Mouse (Mus musculus): ENCODE measurements around the gene Nectin1. TPM values are rescaled to one million over a fixed set of nuclear protein-coding genes. Genes with fewer than 3 reads are reported as not detected.
A peak's percentile ranks its signal among the peaks of the same experiment; 100 is the strongest.

The Nectin1 gene
- polyA plus RNA-seq, 1 experiment from 2014 or later: 11.1 TPM

GRCm38 (mm10) chr9:43834283-43834682 is 90.5 kb downstream of the Nectin1 start:
- Histone ChIP-seq H3K9ac (replicated peaks; ENCODE audit: low read depth, low read length) (no peak overlapping the region), H3K4me3 (ENCODE audit: low read depth, low read length) (no peak overlapping the region), H3K4me2 (replicated peaks; ENCODE audit: low read depth, low read length) (no peak overlapping the region), H3K27ac (ENCODE audit: low read length) (no peak overlapping the region), H3K4me1 (ENCODE audit: control insufficient read depth, insufficient read depth, low read length) (no peaks in the 10 kb centered on the region), H3K36me3 (ENCODE audit: control insufficient read depth, insufficient read depth, low read length) (no peaks in the 10 kb centered on the region), H3K9me3 (ENCODE audit: control insufficient read depth, low read depth, low read length) (no peaks in the 10 kb centered on the region), H3K27me3 (ENCODE audit: control insufficient read depth, insufficient read depth, low read length) (no peaks in the 10 kb centered on the region)
- 78% methylated on average over 13 of the region's 13 CpGs for WGBS
- ATAC-seq (ENCODE audit: insufficient number of reproducible peaks, insufficient read depth, low FRiP score, low read depth): no peak

GRCm38 (mm10) chr9:43838561-43838960 is 94.8 kb downstream of the Nectin1 start:
- no peaks in the 10 kb centered on the region for H3K36me3 ChIP-seq (ENCODE audit: control insufficient read depth, insufficient read depth, low read length)
- no peaks in the 10 kb centered on the region for H3K9me3 ChIP-seq (ENCODE audit: control insufficient read depth, low read depth, low read length)
- no peak overlapping the region for H3K4me2 ChIP-seq (replicated peaks; ENCODE audit: low read depth, low read length)
- peaks cover 4% of the 10 kb centered on the region; the same call in 1 of the 2 replicates for H3K4me1 ChIP-seq (ENCODE audit: control insufficient read depth, insufficient read depth, low read length)
- 61% methylated on average over 2 of the region's 2 CpGs for WGBS
- H3K27me3 ChIP-seq (ENCODE audit: control insufficient read depth, insufficient read depth, low read length): no peaks in the 10 kb centered on the region
- H3K9ac ChIP-seq (replicated peaks; ENCODE audit: low read depth, low read length): no peak overlapping the region
- no peak overlapping the region for H3K27ac ChIP-seq (ENCODE audit: low read length)
- no peak for ATAC-seq (ENCODE audit: insufficient number of reproducible peaks, insufficient read depth, low FRiP score, low read depth)
- H3K4me3 ChIP-seq (ENCODE audit: low read depth, low read length): no peak overlapping the region

- Histone ChIP-seq H3K4me1 (ENCODE audit: control insufficient read depth, insufficient read depth, low read length) (peaks cover 6% of the 10 kb centered on the region; the same call in 1 of the 2 replicates), H3K9ac (replicated peaks; ENCODE audit: low read depth, low read length) (no peak overlapping the region), H3K36me3 (ENCODE audit: control insufficient read depth, insufficient read depth, low read length) (no peaks in the 10 kb centered on the region), H3K9me3 (ENCODE audit: control insufficient read depth, low read depth, low read length) (no peaks in the 10 kb centered on the region), H3K27ac (ENCODE audit: low read length) (no peak overlapping the region), H3K4me2 (replicated peaks; ENCODE audit: low read depth, low read length) (no peak overlapping the region), H3K4me3 (ENCODE audit: low read depth, low read length) (no peak overlapping the region), H3K27me3 (ENCODE audit: control insufficient read depth, insufficient read depth, low read length) (peaks cover 4% of the 10 kb centered on the region; the same call in 1 of the 2 replicates)
- 1% methylated on average over 7 of the region's 8 CpGs for WGBS
- peak; percentile 46; the same call in 1 of the 2 replicates for ATAC-seq (ENCODE audit: insufficient number of reproducible peaks, insufficient read depth, low FRiP score, low read depth)
Observed at GRCm38 (mm10) chr9:43842921-43843577, 99.3 kb downstream of the Nectin1 start.

GRCm38 (mm10) chr9:43843711-43844127 is 99.9 kb downstream of the Nectin1 start:
- no peaks in the 10 kb centered on the region for H3K36me3 ChIP-seq (ENCODE audit: control insufficient read depth, insufficient read depth, low read length)
- H3K27ac ChIP-seq (ENCODE audit: low read length): no peak overlapping the region
- no peak for ATAC-seq (ENCODE audit: insufficient number of reproducible peaks, insufficient read depth, low FRiP score, low read depth)
- WGBS: 5% methylated on average over 2 of the region's 3 CpGs
- peaks cover 6% of the 10 kb centered on the region; the same call in 1 of the 2 replicates for H3K4me1 ChIP-seq (ENCODE audit: control insufficient read depth, insufficient read depth, low read length)
- peaks cover 4% of the 10 kb centered on the region; the same call in 1 of the 2 replicates for H3K27me3 ChIP-seq (ENCODE audit: control insufficient read depth, insufficient read depth, low read length)
- H3K4me3 ChIP-seq (ENCODE audit: low read depth, low read length): no peak overlapping the region
- H3K4me2 ChIP-seq (replicated peaks; ENCODE audit: low read depth, low read length): no peak overlapping the region
- no peak overlapping the region for H3K9ac ChIP-seq (replicated peaks; ENCODE audit: low read depth, low read length)
- H3K9me3 ChIP-seq (ENCODE audit: control insufficient read depth, low read depth, low read length): no peaks in the 10 kb centered on the region

GRCm38 (mm10) chr9:43845660-43846455 is 102.1 kb downstream of the Nectin1 start:
- no peak overlapping the region for H3K27ac ChIP-seq (ENCODE audit: low read length)
- H3K4me2 ChIP-seq (replicated peaks; ENCODE audit: low read depth, low read length): no peak overlapping the region
- H3K9ac ChIP-seq (replicated peaks; ENCODE audit: low read depth, low read length): no peak overlapping the region
- H3K4me3 ChIP-seq (ENCODE audit: low read depth, low read length): no peak overlapping the region
- 8% methylated on average over 17 of the region's 17 CpGs for WGBS
- peaks cover 6% of the 10 kb centered on the region; the same call in 1 of the 2 replicates for H3K4me1 ChIP-seq (ENCODE audit: control insufficient read depth, insufficient read depth, low read length)
- no peaks in the 10 kb centered on the region for H3K36me3 ChIP-seq (ENCODE audit: control insufficient read depth, insufficient read depth, low read length)
- ATAC-seq (ENCODE audit: insufficient number of reproducible peaks, insufficient read depth, low FRiP score, low read depth): no peak
- no peaks in the 10 kb centered on the region for H3K9me3 ChIP-seq (ENCODE audit: control insufficient read depth, low read depth, low read length)
- peaks cover 4% of the 10 kb centered on the region; the same call in 1 of the 2 replicates for H3K27me3 ChIP-seq (ENCODE audit: control insufficient read depth, insufficient read depth, low read length)

- Histone ChIP-seq H3K4me1 (ENCODE audit: control insufficient read depth, insufficient read depth, low read length) (peaks cover 6% of the 10 kb centered on the region; the same call in 1 of the 2 replicates), H3K36me3 (ENCODE audit: control insufficient read depth, insufficient read depth, low read length) (no peaks in the 10 kb centered on the region), H3K9ac (replicated peaks; ENCODE audit: low read depth, low read length) (no peak overlapping the region), H3K27me3 (ENCODE audit: control insufficient read depth, insufficient read depth, low read length) (peaks cover 4% of the 10 kb centered on the region; the same call in 1 of the 2 replicates), H3K9me3 (ENCODE audit: control insufficient read depth, low read depth, low read length) (no peaks in the 10 kb centered on the region), H3K27ac (ENCODE audit: low read length) (no peak overlapping the region), H3K4me2 (replicated peaks; ENCODE audit: low read depth, low read length) (no peak overlapping the region), H3K4me3 (ENCODE audit: low read depth, low read length) (no peak overlapping the region)
- WGBS: 60% methylated on average over 5 of the region's 5 CpGs
- no peak for ATAC-seq (ENCODE audit: insufficient number of reproducible peaks, insufficient read depth, low FRiP score, low read depth)
Observed at GRCm38 (mm10) chr9:43847861-43848260, 104.1 kb downstream of the Nectin1 start.

- no peaks in the 10 kb centered on the region for H3K27me3 ChIP-seq (ENCODE audit: control insufficient read depth, insufficient read depth, low read length)
- 71% methylated on average over 8 of the region's 8 CpGs for WGBS
- no peak overlapping the region for H3K4me3 ChIP-seq (ENCODE audit: low read depth, low read length)
- H3K36me3 ChIP-seq (ENCODE audit: control insufficient read depth, insufficient read depth, low read length): no peaks in the 10 kb centered on the region
- H3K9me3 ChIP-seq (ENCODE audit: control insufficient read depth, low read depth, low read length): no peaks in the 10 kb centered on the region
- no peak overlapping the region for H3K4me2 ChIP-seq (replicated peaks; ENCODE audit: low read depth, low read length)
- H3K4me1 ChIP-seq (ENCODE audit: control insufficient read depth, insufficient read depth, low read length): no peaks in the 10 kb centered on the region
- H3K9ac ChIP-seq (replicated peaks; ENCODE audit: low read depth, low read length): no peak overlapping the region
- no peak for ATAC-seq (ENCODE audit: insufficient number of reproducible peaks, insufficient read depth, low FRiP score, low read depth)
- H3K27ac ChIP-seq (ENCODE audit: low read length): no peak overlapping the region
Observed at GRCm38 (mm10) chr9:43850281-43850680, 106.5 kb downstream of the Nectin1 start.

- ATAC-seq (ENCODE audit: insufficient number of reproducible peaks, insufficient read depth, low FRiP score, low read depth): no peak
- no peak overlapping the region for H3K4me2 ChIP-seq (replicated peaks; ENCODE audit: low read depth, low read length)
- H3K9me3 ChIP-seq (ENCODE audit: control insufficient read depth, low read depth, low read length): no peaks in the 10 kb centered on the region
- H3K36me3 ChIP-seq (ENCODE audit: control insufficient read depth, insufficient read depth, low read length): no peaks in the 10 kb centered on the region
- no peak overlapping the region for H3K27ac ChIP-seq (ENCODE audit: low read length)
- 73% methylated on average over 7 of the region's 7 CpGs for WGBS
- no peak overlapping the region for H3K4me3 ChIP-seq (ENCODE audit: low read depth, low read length)
- no peak overlapping the region for H3K9ac ChIP-seq (replicated peaks; ENCODE audit: low read depth, low read length)
- no peaks in the 10 kb centered on the region for H3K27me3 ChIP-seq (ENCODE audit: control insufficient read depth, insufficient read depth, low read length)
- H3K4me1 ChIP-seq (ENCODE audit: control insufficient read depth, insufficient read depth, low read length): no peaks in the 10 kb centered on the region
Observed at GRCm38 (mm10) chr9:43851154-43851553, 107.4 kb downstream of the Nectin1 start.
